Mouse (Mus musculus) liver, adult 2 months (tissue): ENCODE results near the gene Rassf5.

Experiments used
- CTCF ChIP-seq: fragments of 200-500 bp; IDR thresholded peaks from 2 replicates; pipeline ENCODE4 v1.5.1; 2011; ENCODE audit warnings: low read depth, low read length, control low read depth
- POLR2A ChIP-seq: fragments of 200-500 bp; IDR thresholded peaks from 2 replicates; pipeline ENCODE4 v1.6.1; 2011; ENCODE audit warnings: low read length, control low read depth; ENCODE audit not compliant: insufficient read depth; ENCODE audit errors: extremely low read depth

DNA sequence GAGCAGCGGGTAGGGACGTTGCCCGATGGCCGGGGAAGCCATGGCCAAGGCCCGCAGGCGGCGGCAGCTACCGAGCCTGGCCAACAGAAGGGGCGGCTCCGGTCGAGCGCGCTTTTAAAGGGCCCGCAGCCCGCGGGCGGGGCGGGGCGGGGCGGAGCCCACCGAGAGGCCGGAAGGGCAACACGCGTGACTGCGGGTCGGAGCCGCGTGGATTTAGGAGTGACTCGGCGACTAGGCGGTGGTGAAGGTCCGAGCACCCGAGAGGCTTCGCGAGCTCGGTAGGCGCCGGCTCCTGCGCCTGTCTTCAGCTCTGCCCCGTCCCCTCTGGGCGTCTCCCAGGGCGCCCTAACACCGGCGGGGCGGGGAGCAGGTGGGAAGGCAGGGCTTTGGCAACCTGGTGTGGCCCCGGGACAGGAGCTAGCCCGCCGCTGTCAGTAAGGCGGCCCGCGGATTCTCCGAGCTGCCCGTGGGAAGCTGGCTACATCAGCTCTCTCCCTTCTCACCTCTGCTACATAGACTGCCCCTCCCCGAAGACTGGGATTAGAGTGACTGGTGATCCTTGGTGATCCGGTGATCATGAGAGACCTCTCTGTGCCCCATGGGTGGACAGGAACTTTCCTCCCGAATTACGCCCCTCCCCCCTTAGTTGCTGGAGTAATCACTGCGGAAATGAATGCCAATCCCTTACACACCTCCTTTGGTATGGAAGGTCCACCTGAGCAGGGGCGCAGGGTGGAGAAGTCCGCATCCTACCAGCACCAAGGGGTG lies at the start of gene Rassf5:
- TF ChIP-seq CTCF = no peak
- peak; percentile 94 for TF ChIP-seq POLR2A
